Mouse (Mus musculus) liver, embryonic 11.5 days (tissue): ENCODE measurements at regions not wholly inside any gene's neighbourhood (a gene's known extent, or its start where the extent isn't known, plus 50 kb on each side); places are given as distances from the start of the nearest gene placed in this dataset.

Experiments used
- ATAC-seq: fragments of 200-750 bp; cut with Nextera tagmentation; replicated peaks from 2 replicates; pipeline ENCODE4 v1.8.0; 2017; ENCODE audit warnings: moderate number of reproducible peaks, mild to moderate bottlenecking, moderate TSS enrichment, moderate library complexity; ENCODE audit not compliant: low FRiP score
- DNase-seq: peaks from one replicate; pipeline ENCODE4 v3.0.0-alpha.2; 2017; ENCODE audit warnings: low spot score
- H3K27ac ChIP-seq: fragments of 300-500 bp; sonication (generic); 2 replicates; pipeline ENCODE4 v1.5.1; 2014; ENCODE audit warnings: mild to moderate bottlenecking, low read depth, low read length, control low read depth
- H3K27me3 ChIP-seq: fragments of 300-500 bp; sonication (generic); replicated peaks from 2 replicates; pipeline ENCODE4 v1.6.1; 2014; ENCODE audit warnings: low read length, mixed read lengths; ENCODE audit not compliant: control insufficient read depth, insufficient read depth
- H3K36me3 ChIP-seq: fragments of 300-500 bp; sonication (generic); 2 replicates; pipeline ENCODE4 v1.6.1; 2014; ENCODE audit warnings: mild to moderate bottlenecking, low read length, moderate library complexity, mixed read lengths; ENCODE audit not compliant: control insufficient read depth, insufficient read depth
- H3K4me1 ChIP-seq: fragments of 300-500 bp; sonication (generic); replicated peaks from 2 replicates; pipeline ENCODE4 v1.6.1; 2014; ENCODE audit warnings: low read length, mixed read lengths; ENCODE audit not compliant: control insufficient read depth, insufficient read depth
- H3K4me2 ChIP-seq: fragments of 300-500 bp; sonication (generic); 2 replicates; pipeline ENCODE4 v1.6.1; 2014; ENCODE audit warnings: mild to moderate bottlenecking, control low read depth, moderate library complexity
- H3K4me3 ChIP-seq: fragments of 300-500 bp; sonication (generic); 2 replicates; pipeline ENCODE4 v1.5.1; 2014; ENCODE audit warnings: low read depth, low read length, control low read depth
- H3K9ac ChIP-seq: fragments of 300-500 bp; sonication (generic); 2 replicates; pipeline ENCODE4 v1.6.1; 2014; ENCODE audit warnings: low read depth, low read length, control low read depth
- H3K9me3 ChIP-seq: fragments of 300-500 bp; sonication (generic); 2 replicates; pipeline ENCODE4 v1.6.1; 2016; ENCODE audit warnings: low read length, inconsistent platforms, mixed read lengths; ENCODE audit not compliant: control insufficient read depth
- WGBS: fragments of 180-500 bp; shearing (Covaris S2); extraction: QIAGEN DNeasy Blood & Tissue Kit; methylation state at CpG from one replicate; pipeline ENCODE4 v1.1.7; 2014; 5-methylcytosine and 5-hydroxymethylcytosine counted together

- DNase-seq: no peak
- Histone ChIP-seq H3K9me3 (no peaks in the 10 kb centered on the region), H3K4me1 (no peaks in the 10 kb centered on the region), H3K9ac (no peak overlapping the region), H3K36me3 (no peaks in the 10 kb centered on the region), H3K4me2 (no peak overlapping the region), H3K27me3 (no peaks in the 10 kb centered on the region), H3K4me3 (no peak overlapping the region), H3K27ac (no peak overlapping the region)
- ATAC-seq: no peak
- 76% methylated on average over 4 of the region's 4 CpGs for WGBS
These were observed 157.1 kb upstream of the Gm15217 start for GRCm38 (mm10) chr14:46221897-46222669.

GRCm38 (mm10) chr14:46223008-46223407 lies 156.2 kb upstream of the Gm15217 start:
- no peak for DNase-seq
- H3K4me1 ChIP-seq: no peaks in the 10 kb centered on the region
- H3K4me2 ChIP-seq: no peak overlapping the region
- H3K4me3 ChIP-seq: no peak overlapping the region
- no peak overlapping the region for H3K9ac ChIP-seq
- H3K9me3 ChIP-seq: no peaks in the 10 kb centered on the region
- no peaks in the 10 kb centered on the region for H3K27me3 ChIP-seq
- ATAC-seq: no peak
- H3K27ac ChIP-seq: no peak overlapping the region
- no peaks in the 10 kb centered on the region for H3K36me3 ChIP-seq
- 70% methylated on average over 6 of the region's 6 CpGs for WGBS

GRCm38 (mm10) chr14:46224421-46224950 lies 154.7 kb upstream of the Gm15217 start:
- Histone ChIP-seq H3K36me3 (no peaks in the 10 kb centered on the region), H3K4me2 (no peak overlapping the region), H3K27ac (no peak overlapping the region), H3K4me3 (no peak overlapping the region), H3K4me1 (no peaks in the 10 kb centered on the region), H3K27me3 (no peaks in the 10 kb centered on the region), H3K9me3 (no peaks in the 10 kb centered on the region), H3K9ac (no peak overlapping the region)
- 72% methylated on average over 4 of the region's 4 CpGs for WGBS
- ATAC-seq: no peak
- DNase-seq: no peak

GRCm38 (mm10) chr14:46225851-46226608 lies 153.2 kb upstream of the Gm15217 start:
- no peaks in the 10 kb centered on the region for H3K36me3 ChIP-seq
- H3K4me3 ChIP-seq: no peak overlapping the region
- H3K4me2 ChIP-seq: no peak overlapping the region
- DNase-seq (no peak), ATAC-seq (no peak)
- H3K9me3 ChIP-seq: no peaks in the 10 kb centered on the region
- H3K27ac ChIP-seq: no peak overlapping the region
- 66% methylated on average over 6 of the region's 6 CpGs for WGBS
- no peak overlapping the region for H3K9ac ChIP-seq
- no peaks in the 10 kb centered on the region for H3K27me3 ChIP-seq
- H3K4me1 ChIP-seq: no peaks in the 10 kb centered on the region

GRCm38 (mm10) chr14:46234040-46234439 lies 145.2 kb upstream of the Gm15217 start:
- DNase-seq (no peak), ATAC-seq (no peak)
- Histone ChIP-seq H3K9me3 (no peaks in the 10 kb centered on the region), H3K4me2 (no peak overlapping the region), H3K27me3 (no peaks in the 10 kb centered on the region), H3K36me3 (no peaks in the 10 kb centered on the region), H3K4me1 (no peaks in the 10 kb centered on the region), H3K4me3 (no peak overlapping the region), H3K9ac (no peak overlapping the region), H3K27ac (no peak overlapping the region)
- WGBS: 58% methylated on average over 3 of the region's 3 CpGs

GRCm38 (mm10) chr14:46234835-46235234 lies 144.4 kb upstream of the Gm15217 start:
- Histone ChIP-seq H3K9me3 (no peaks in the 10 kb centered on the region), H3K4me3 (no peak overlapping the region), H3K9ac (no peak overlapping the region), H3K36me3 (no peaks in the 10 kb centered on the region), H3K4me1 (no peaks in the 10 kb centered on the region), H3K27me3 (no peaks in the 10 kb centered on the region), H3K4me2 (no peak overlapping the region), H3K27ac (no peak overlapping the region)
- DNase-seq: no peak
- WGBS: 87% methylated on average over 8 of the region's 8 CpGs
- no peak for ATAC-seq

- Histone ChIP-seq H3K4me1 (no peaks in the 10 kb centered on the region), H3K36me3 (no peaks in the 10 kb centered on the region), H3K9me3 (no peaks in the 10 kb centered on the region), H3K27ac (no peak overlapping the region), H3K27me3 (no peaks in the 10 kb centered on the region), H3K4me2 (no peak overlapping the region), H3K9ac (no peak overlapping the region), H3K4me3 (no peak overlapping the region)
- no peak for ATAC-seq
- DNase-seq: no peak
- 78% methylated on average over 15 of the region's 15 CpGs for WGBS
These were observed 139.0 kb upstream of the Gm15217 start for GRCm38 (mm10) chr14:46240046-46240800.

GRCm38 (mm10) chr14:46240896-46241295 lies 138.3 kb upstream of the Gm15217 start:
- DNase-seq: no peak
- WGBS: 70% methylated on average over 2 of the region's 2 CpGs
- H3K27me3 ChIP-seq: no peaks in the 10 kb centered on the region

More at GRCm38 (mm10) chr14:46240896-46241295, 138.3 kb upstream of the Gm15217 start:
- H3K27ac ChIP-seq: no peak overlapping the region
- H3K4me2 ChIP-seq: no peak overlapping the region
- no peaks in the 10 kb centered on the region for H3K36me3 ChIP-seq
- no peaks in the 10 kb centered on the region for H3K9me3 ChIP-seq
- no peak overlapping the region for H3K4me3 ChIP-seq
- ATAC-seq: no peak
- H3K4me1 ChIP-seq: no peaks in the 10 kb centered on the region
- H3K9ac ChIP-seq: no peak overlapping the region
